Mouse (Mus musculus) left cerebral cortex, postnatal 10 days (tissue): ENCODE measurements around the gene Ankrd35. TPM values are rescaled to one million over a fixed set of nuclear protein-coding genes. Genes with fewer than 3 reads are reported as not detected.
"Not testable (repeated sequence)": the region's sequence is repeated elsewhere in the genome, so short reads cannot be mapped to it uniquely, and the experiment has no call there.

Source experiments
- DNase-seq, 2 experiments: peaks; one replicate each; pipeline ENCODE4 v3.0.0; 2021 to 2022; ENCODE audit warnings: low spot score in 2 of 2, mixed read lengths in 1 of 2; ENCODE audit errors: extremely low spot score in 1 of 2
- intact Hi-C: fragments of 180-260 bp; cut with DNase I; formaldehyde crosslinking; loops from one replicate; pipeline ENCODE4 v1.15.1; 2025
- total RNA-seq, 2 experiments: library from RNA; stranded (reverse); gene quantifications; 2 replicates each; pipeline ENCODE4 v1.2.3; 2021

Ankrd35 gene
- total RNA-seq, 2 experiments from 2014 or later: 7.1 to 7.9 TPM

GRCm38 (mm10) chr3:96730785-96731184 is 60.9 kb downstream of the Ankrd35 start:
- no peak for DNase-seq
- intact Hi-C loops: no loop called here

DNA sequence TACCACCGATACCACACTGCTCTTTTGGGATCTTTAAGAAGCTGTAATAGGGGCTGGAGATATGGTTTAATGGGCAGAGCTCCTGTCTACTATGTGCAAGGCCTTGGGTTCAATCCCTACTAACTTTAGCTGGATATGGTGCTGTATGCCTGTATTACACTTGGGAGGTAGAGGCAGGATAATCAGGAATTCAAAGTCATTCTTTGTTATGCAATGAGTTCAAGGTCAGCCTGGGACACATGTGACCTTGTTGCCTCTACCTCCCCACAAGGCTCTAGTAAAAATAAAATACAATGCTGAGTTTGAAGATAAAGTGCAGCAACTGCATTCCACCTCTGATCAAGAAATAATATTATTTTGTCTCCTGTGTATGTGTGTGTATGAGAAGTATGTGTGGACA is 64.1 kb downstream of the Ankrd35 start:
- intact Hi-C loops: no loop called here
- DNase-seq: no peak

- intact Hi-C loops: no loop called here
Observed at GRCm38 (mm10) chr3:96735200-96735599, 65.3 kb downstream of the Ankrd35 start.

GRCm38 (mm10) chr3:96737013-96737740 is 67.2 kb downstream of the Ankrd35 start:
- intact Hi-C loops: no loop called here

More at GRCm38 (mm10) chr3:96735200-96735599, 65.3 kb downstream of the Ankrd35 start:
- no peak for DNase-seq

GRCm38 (mm10) chr3:96737995-96738394 is 68.1 kb downstream of the Ankrd35 start:
- DNase-seq: no peak
- intact Hi-C loops: no loop called here

More at GRCm38 (mm10) chr3:96737013-96737740, 67.2 kb downstream of the Ankrd35 start:
- no peak for DNase-seq

DNA sequence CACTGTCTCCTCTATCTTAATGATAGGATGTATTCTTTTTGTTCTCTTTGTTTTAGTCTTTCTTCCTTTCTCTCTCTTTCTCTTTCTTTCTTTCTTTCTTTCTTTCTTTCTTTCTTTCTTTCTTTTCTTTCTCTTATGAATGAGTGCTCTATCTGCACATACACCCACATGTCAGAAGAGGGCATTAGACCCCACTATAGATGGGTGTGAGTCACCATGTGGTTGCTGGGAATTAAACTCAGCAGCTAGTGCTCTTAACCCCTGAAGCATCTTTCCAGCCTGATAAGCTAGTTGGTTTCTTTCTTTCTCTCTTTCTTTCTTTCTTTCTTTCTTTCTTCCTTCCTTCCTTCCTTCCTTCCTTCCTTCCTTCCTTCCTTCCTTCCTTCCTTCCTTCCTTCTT is 70.3 kb downstream of the Ankrd35 start:
- DNase-seq, intact Hi-C loops: not testable (repeated sequence)

Other genes starting within 250 kb of the Ankrd35 start
- not detected for gene BC107364, start 217.8 kb upstream of the Ankrd35 start, total RNA-seq
- gene Hfe2, start 145.0 kb upstream of the Ankrd35 start, total RNA-seq: under 1 TPM; 0.39 to 0.57 TPM
- 10 to 100 TPM; 40.3 to 45.4 TPM for gene Txnip, start 112.2 kb upstream of the Ankrd35 start, total RNA-seq
- gene Gm16253, start 93.1 kb upstream of the Ankrd35 start, total RNA-seq: not detected
- 10 to 100 TPM; 26.3 to 29.3 TPM for gene Polr3gl, start 76.0 kb upstream of the Ankrd35 start, total RNA-seq
- gene Ankrd34a, start 73.5 kb upstream of the Ankrd35 start, total RNA-seq: 10 to 100 TPM; 56.6 to 57.0 TPM
- gene Lix1l, start 69.0 kb upstream of the Ankrd35 start, total RNA-seq: 10 to 100 TPM; 26.5 to 27.1 TPM
- gene Rbm8a, start 40.2 kb upstream of the Ankrd35 start, total RNA-seq: 10 to 100 TPM; 48.0 to 54.2 TPM
- gene Pex11b, start 34.8 kb upstream of the Ankrd35 start, total RNA-seq: 10 to 100 TPM; 46.2 to 47.7 TPM
- gene Gm42957, start 34.7 kb upstream of the Ankrd35 start, total RNA-seq: under 1 TPM; 0.12 to 0.28 TPM
- 1 to 10 TPM; 1.4 to 1.9 TPM for gene Itga10, start 24.5 kb upstream of the Ankrd35 start, total RNA-seq
- gene Pias3, start 26.3 kb downstream of the Ankrd35 start, total RNA-seq: 10 to 100 TPM; 19.7 to 26.6 TPM
- gene Nudt17, start 38.4 kb downstream of the Ankrd35 start, total RNA-seq: 1 to 10 TPM; 4.7 to 5.8 TPM
- gene Polr3c, start 57.5 kb downstream of the Ankrd35 start, total RNA-seq: 10 to 100 TPM; 27.5 to 28.1 TPM
- gene Rnf115, start 57.5 kb downstream of the Ankrd35 start, total RNA-seq: 10 to 100 TPM; 64.1 to 67.2 TPM
- gene Pdzk1, start 159.2 kb downstream of the Ankrd35 start, total RNA-seq: not detected
- gene Cd160, start 159.2 kb downstream of the Ankrd35 start, total RNA-seq: not detected
- 1 to 10 TPM; 2.2 to 2.8 TPM for gene Gja5, start 234.6 kb downstream of the Ankrd35 start, total RNA-seq
- 10 to 100 TPM; 43.8 to 45.9 TPM for gene Gpr89, start 235.2 kb downstream of the Ankrd35 start, total RNA-seq